Mouse (Mus musculus) heart, embryonic 16.5 days (tissue): ENCODE data around the gene Sec1. TPM values are rescaled to one million over a fixed set of nuclear protein-coding genes. Genes with fewer than 3 reads are reported as not detected.

ENCODE experiments used
- ATAC-seq: fragments of 200-750 bp; cut with Nextera tagmentation; replicated peaks from 2 replicates; pipeline ENCODE4 v1.8.0; 2017; ENCODE audit warnings: moderate number of reproducible peaks; ENCODE audit not compliant: insufficient read depth, low FRiP score; ENCODE audit errors: extremely low read depth
- H3K27ac ChIP-seq: fragments of 300-500 bp; sonication (generic); 2 replicates; pipeline ENCODE4 v1.5.1; 2014; ENCODE audit warnings: mild to moderate bottlenecking, low read length, control low read depth, moderate library complexity
- H3K27me3 ChIP-seq: fragments of 300-500 bp; sonication (generic); 2 replicates; pipeline ENCODE4 v1.6.1; 2014; ENCODE audit warnings: low read length, mixed read lengths; ENCODE audit not compliant: control insufficient read depth, insufficient read depth
- H3K36me3 ChIP-seq: fragments of 300-500 bp; sonication (generic); 2 replicates; pipeline ENCODE4 v1.6.1; 2014; ENCODE audit not compliant: control insufficient read depth, insufficient read depth
- H3K4me1 ChIP-seq: fragments of 300-500 bp; sonication (generic); 2 replicates; pipeline ENCODE4 v1.6.1; 2014; ENCODE audit warnings: low read length, mixed read lengths; ENCODE audit not compliant: control insufficient read depth, insufficient read depth
- H3K4me2 ChIP-seq: fragments of 300-500 bp; sonication (generic); 2 replicates; pipeline ENCODE4 v1.6.1; 2014; ENCODE audit warnings: low read depth, mild to moderate bottlenecking, control low read depth, low read length
- H3K4me3 ChIP-seq: fragments of 300-500 bp; sonication (generic); 2 replicates; pipeline ENCODE4 v1.5.1; 2014; ENCODE audit warnings: mild to moderate bottlenecking, control low read depth, low read length
- H3K9ac ChIP-seq: fragments of 300-500 bp; sonication (generic); 2 replicates; pipeline ENCODE4 v1.6.1; 2014; ENCODE audit warnings: low read length, control low read depth
- H3K9me3 ChIP-seq: fragments of 300-500 bp; sonication (generic); replicated peaks from 2 replicates; pipeline ENCODE4 v1.6.1; 2016; ENCODE audit warnings: low read length; ENCODE audit not compliant: control insufficient read depth
- WGBS: fragments of 180-500 bp; shearing (Covaris S2); extraction: QIAGEN DNeasy Blood & Tissue Kit; methylation state at CpG from one replicate; pipeline ENCODE4 v1.1.7; 2014; 5-methylcytosine and 5-hydroxymethylcytosine counted together
- polyA plus RNA-seq: library from polyadenylated mRNA; unstranded; fragments of >200 nt; fragmentation: Nextera tagmentation; extraction: Ambion mirVana; gene quantifications from 2 replicates; pipeline ENCODE4 v1.2.1, GENCODE M21; 2015

Sec1 gene
- polyA plus RNA-seq, 1 experiment from 2014 or later: 0.33 TPM

GRCm38 (mm10) chr7:45642503-45643255, 51.5 kb downstream of the Sec1 start:
- H3K9ac ChIP-seq: peak overlapping the region; percentile 76
- peaks cover 42% of the 10 kb centered on the region for H3K4me1 ChIP-seq
- WGBS: 43% methylated on average over 16 of the region's 16 CpGs

GRCm38 (mm10) chr7:45642083-45642482, 52.1 kb downstream of the Sec1 start:
- Histone ChIP-seq H3K27ac (peak overlapping the region; percentile 72), H3K4me1 (peaks cover 42% of the 10 kb centered on the region), H3K9ac (peak overlapping the region; percentile 76), H3K9me3 (no peaks in the 10 kb centered on the region), H3K36me3 (no peaks in the 10 kb centered on the region), H3K4me3 (peak overlapping the region; percentile 41), H3K4me2 (peak overlapping the region; percentile 67), H3K27me3 (no peaks in the 10 kb centered on the region)
- WGBS: 60% methylated on average over 5 of the region's 5 CpGs
- ATAC-seq: no peak

More at GRCm38 (mm10) chr7:45642503-45643255, 51.5 kb downstream of the Sec1 start:
- peak overlapping the region; percentile 75 for H3K27ac ChIP-seq
- peak overlapping the region; percentile 67 for H3K4me2 ChIP-seq
- no peaks in the 10 kb centered on the region for H3K9me3 ChIP-seq
- no peaks in the 10 kb centered on the region for H3K27me3 ChIP-seq
- peak overlapping the region; percentile 48 for H3K4me3 ChIP-seq
- ATAC-seq: no peak
- H3K36me3 ChIP-seq: no peaks in the 10 kb centered on the region

GRCm38 (mm10) chr7:45641391-45642040, 52.7 kb downstream of the Sec1 start:
- H3K9me3 ChIP-seq: no peaks in the 10 kb centered on the region
- H3K36me3 ChIP-seq: peaks cover 4% of the 10 kb centered on the region
- peak overlapping the region; percentile 41 for H3K4me3 ChIP-seq
- 36% methylated on average over 16 of the region's 17 CpGs for WGBS
- H3K27ac ChIP-seq: peak overlapping the region; percentile 72
- peak overlapping the region; percentile 76 for H3K9ac ChIP-seq
- peaks cover 42% of the 10 kb centered on the region for H3K4me1 ChIP-seq
- H3K27me3 ChIP-seq: no peaks in the 10 kb centered on the region
- ATAC-seq: peak; percentile 33
- peak overlapping the region; percentile 67 for H3K4me2 ChIP-seq

GRCm38 (mm10) chr7:45640191-45640957, 53.8 kb downstream of the Sec1 start:
- H3K9ac ChIP-seq: no peak overlapping the region
- peak overlapping the region; percentile 72 for H3K27ac ChIP-seq
- WGBS: 76% methylated on average over 19 of the region's 19 CpGs
- H3K4me2 ChIP-seq: no peak overlapping the region
- H3K36me3 ChIP-seq: peaks cover 9% of the 10 kb centered on the region
- H3K4me1 ChIP-seq: peaks cover 49% of the 10 kb centered on the region
- H3K4me3 ChIP-seq: no peak overlapping the region
- H3K27me3 ChIP-seq: no peaks in the 10 kb centered on the region
- no peaks in the 10 kb centered on the region for H3K9me3 ChIP-seq
- no peak for ATAC-seq

- Histone ChIP-seq H3K4me1 (peaks cover 46% of the 10 kb centered on the region), H3K27me3 (no peaks in the 10 kb centered on the region), H3K4me3 (no peak within 1 kb of the TSS), H3K27ac (peak within 1 kb of the TSS; percentile 72), H3K9me3 (no peaks in the 10 kb centered on the region), H3K36me3 (peaks cover 9% of the 10 kb centered on the region), H3K9ac (no peak within 1 kb of the TSS), H3K4me2 (no peak within 1 kb of the TSS; the same call in 1 of the 2 replicates)
- WGBS: 37% methylated on average over 19 of the region's 19 CpGs
- no peak for ATAC-seq
Measured at GRCm38 (mm10) chr7:45639561-45640027, 54.6 kb downstream of the Sec1 start, which contains the start of gene Mamstr. Mamstr (plus strand) TSS chr7:45639977.

- Histone ChIP-seq H3K27me3 (no peaks in the 10 kb centered on the region), H3K36me3 (peaks cover 9% of the 10 kb centered on the region), H3K9me3 (no peaks in the 10 kb centered on the region), H3K9ac (peak overlapping the region; percentile 43; the same call in 1 of the 2 replicates), H3K4me1 (peaks cover 42% of the 10 kb centered on the region), H3K4me3 (peak overlapping the region; percentile 18), H3K4me2 (peak overlapping the region; percentile 53), H3K27ac (no peak overlapping the region)
- WGBS: 29% methylated on average over 29 of the region's 29 CpGs
- peak; percentile 77 for ATAC-seq
Measured at GRCm38 (mm10) chr7:45638623-45639401, 55.4 kb downstream of the Sec1 start.

- Histone ChIP-seq H3K27me3 (no peaks in the 10 kb centered on the region), H3K9me3 (no peaks in the 10 kb centered on the region), H3K4me2 (peak overlapping the region; percentile 53; the same call in 1 of the 2 replicates), H3K27ac (no peak overlapping the region), H3K9ac (no peak overlapping the region), H3K4me1 (peaks cover 44% of the 10 kb centered on the region), H3K36me3 (peaks cover 9% of the 10 kb centered on the region), H3K4me3 (no peak overlapping the region)
- no peak for ATAC-seq
- 91% methylated on average over 6 of the region's 6 CpGs for WGBS
Measured at GRCm38 (mm10) chr7:45637710-45638109, 56.5 kb downstream of the Sec1 start.
